Mouse (Mus musculus): ENCODE data around the gene Sult1c1. TPM values are rescaled to one million over a fixed set of nuclear protein-coding genes. Genes with fewer than 3 reads are reported as not detected.
"Not testable (repeated sequence)": the region's sequence is repeated elsewhere in the genome, so short reads cannot be mapped to it uniquely, and the experiment has no call there.

Sult1c1 gene
- 0.10 TPM in 1 of 2 replicates, not detected in the other for polyA plus RNA-seq (2015; fragmentation: Nextera tagmentation; extraction: Ambion mirVana)

DNA sequence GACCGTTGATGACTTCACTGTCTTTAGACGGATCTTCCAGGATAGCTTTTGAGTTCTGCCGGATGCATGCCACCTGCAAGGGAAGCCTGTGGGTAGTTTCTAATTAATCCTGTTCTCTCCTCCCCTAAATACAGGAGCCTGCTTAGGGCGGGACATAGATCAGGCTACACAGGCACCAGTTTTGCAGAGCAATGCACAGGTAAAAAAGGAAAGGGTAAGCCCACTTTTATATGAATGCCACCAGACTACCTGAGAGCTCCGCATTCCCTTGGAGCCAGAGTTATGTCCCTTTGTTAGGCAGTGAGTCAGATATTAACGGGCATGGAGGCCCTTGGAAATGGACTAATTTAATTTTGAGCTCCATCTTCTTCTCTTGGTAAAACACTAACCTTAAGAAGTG lies at the start of gene Sult1c1:
Sult1c1 (minus strand) TSS at position 101 of the 400 bp plus-strand sequence.
- Histone ChIP-seq H3K27me3 (no peaks in the 10 kb centered on the region), H3K9ac (no peak within 1 kb of the TSS), H3K4me2 (no peak within 1 kb of the TSS), H3K9me3 (replicated peaks) (no peaks in the 10 kb centered on the region), H3K36me3 (ENCODE audit: poor library complexity, severe bottlenecking) (no peaks in the 10 kb centered on the region), H3K4me1 (no peaks in the 10 kb centered on the region), H3K27ac (no peak within 1 kb of the TSS), H3K4me3 (no peak within 1 kb of the TSS)
- WGBS = 86% methylated on average over 6 of the region's 6 CpGs
- ATAC-seq = no peak

DNA sequence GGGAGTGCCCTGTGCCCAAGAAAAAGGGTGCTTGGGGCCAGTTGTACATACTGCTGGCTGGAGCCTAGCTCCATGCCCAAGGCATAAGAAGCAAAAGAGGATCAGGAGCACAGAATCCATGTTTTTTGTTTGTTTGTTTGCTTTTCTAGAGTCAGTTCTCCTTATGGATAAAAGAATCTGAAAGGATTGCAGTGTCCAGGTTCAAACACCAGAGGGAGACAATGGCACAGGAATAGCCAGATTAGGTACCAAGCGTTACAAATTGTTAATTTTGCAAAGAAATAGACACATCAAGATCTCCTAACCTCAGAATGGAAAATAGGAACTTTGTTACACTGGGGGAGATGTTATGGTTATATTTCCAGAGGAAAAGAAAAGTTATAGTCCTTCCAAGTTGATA lies 23.7 kb upstream of the Sult1c1 start:
- ATAC-seq = peak; percentile 66
- 6% methylated on average over 1 of the region's 1 CpGs for WGBS
- no peaks in the 10 kb centered on the region for H3K9me3 ChIP-seq (replicated peaks)
- H3K4me3 ChIP-seq = no peak overlapping the region
- no peak overlapping the region for H3K4me2 ChIP-seq
- H3K36me3 ChIP-seq (ENCODE audit: poor library complexity, severe bottlenecking) = no peaks in the 10 kb centered on the region
- no peak overlapping the region for H3K9ac ChIP-seq
- no peaks in the 10 kb centered on the region for H3K4me1 ChIP-seq
- H3K27ac ChIP-seq = no peak overlapping the region
- H3K27me3 ChIP-seq = no peaks in the 10 kb centered on the region

DNA sequence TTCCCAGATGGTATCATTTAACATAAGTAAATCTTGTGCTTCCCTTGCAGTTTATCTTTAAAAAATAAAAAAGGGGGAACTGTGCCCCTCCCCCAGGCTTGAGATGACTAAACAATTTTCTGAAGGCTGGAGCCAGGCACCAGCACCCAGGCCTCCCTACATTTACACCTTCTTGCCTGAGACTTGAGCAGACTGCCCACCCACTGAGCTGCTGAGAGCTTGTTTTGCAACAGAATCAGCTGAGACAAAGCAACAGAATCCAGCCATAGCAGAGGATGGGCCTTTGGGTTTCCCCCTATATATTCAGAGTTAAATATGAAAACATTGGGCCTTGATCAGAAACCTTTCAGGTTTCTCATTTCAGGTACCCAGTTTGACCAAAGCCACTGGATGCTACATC lies 20.7 kb upstream of the Sult1c1 start:
- no peak for ATAC-seq
- Histone ChIP-seq H3K9me3 (replicated peaks) (no peaks in the 10 kb centered on the region), H3K4me1 (no peaks in the 10 kb centered on the region), H3K27ac (no peak overlapping the region), H3K4me2 (no peak overlapping the region), H3K4me3 (no peak overlapping the region), H3K9ac (no peak overlapping the region), H3K27me3 (no peaks in the 10 kb centered on the region), H3K36me3 (ENCODE audit: poor library complexity, severe bottlenecking) (no peaks in the 10 kb centered on the region)

DNA sequence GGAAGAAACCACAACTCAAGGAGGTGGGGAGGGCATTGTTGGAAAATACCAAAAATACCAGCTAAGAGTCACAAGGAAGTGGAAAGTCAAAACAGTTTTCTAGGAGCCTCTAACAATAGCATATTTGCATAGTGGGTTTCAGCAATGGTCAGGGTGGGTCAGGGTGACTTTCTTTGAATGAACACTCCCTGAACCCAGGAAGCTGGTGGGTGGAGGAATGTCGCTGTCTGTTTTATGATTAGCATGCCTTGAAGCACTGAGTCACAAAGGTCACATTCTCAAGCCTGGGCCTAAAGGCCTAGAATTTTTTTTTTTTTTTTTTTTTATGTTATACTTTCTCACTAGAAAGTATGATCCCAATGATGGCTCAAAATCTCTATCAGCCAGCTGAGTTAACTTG lies 20.1 kb upstream of the Sult1c1 start:
- not testable (repeated sequence) for H3K9me3 ChIP-seq (replicated peaks); H3K9ac ChIP-seq; H3K4me1 ChIP-seq; ATAC-seq; H3K4me3 ChIP-seq; H3K27ac ChIP-seq; H3K4me2 ChIP-seq; H3K36me3 ChIP-seq (ENCODE audit: poor library complexity, severe bottlenecking); H3K27me3 ChIP-seq
- 91% methylated on average over 1 of the region's 1 CpGs for WGBS

DNA sequence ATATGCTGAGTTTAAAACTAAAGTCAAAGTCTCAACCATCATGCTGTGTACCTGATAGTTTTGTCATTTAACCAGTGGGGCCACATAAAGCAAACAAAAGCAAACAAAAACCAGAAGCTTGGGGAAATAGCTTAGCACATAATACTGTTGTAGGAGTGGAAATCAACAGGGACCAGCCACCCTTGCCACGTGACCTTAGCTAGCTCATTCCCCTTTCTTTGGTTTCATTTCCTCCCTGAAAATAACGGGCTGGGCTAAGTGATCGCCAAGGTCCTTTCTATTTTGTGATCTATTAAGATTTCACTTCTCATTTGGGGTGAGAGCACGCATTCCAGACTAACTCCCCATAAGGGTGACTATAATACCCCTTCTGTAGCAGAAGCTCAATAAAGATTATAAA lies 13.0 kb upstream of the Sult1c1 start:
- H3K9me3 ChIP-seq (replicated peaks) = no peaks in the 10 kb centered on the region
- no peaks in the 10 kb centered on the region for H3K36me3 ChIP-seq (ENCODE audit: poor library complexity, severe bottlenecking)
- no peak overlapping the region for H3K9ac ChIP-seq
- H3K27ac ChIP-seq = no peak overlapping the region
- no peaks in the 10 kb centered on the region for H3K27me3 ChIP-seq
- no peak overlapping the region for H3K4me2 ChIP-seq
- H3K4me1 ChIP-seq = no peaks in the 10 kb centered on the region
- no peak for ATAC-seq
- 82% methylated on average over 4 of the region's 4 CpGs for WGBS
- no peak overlapping the region for H3K4me3 ChIP-seq

DNA sequence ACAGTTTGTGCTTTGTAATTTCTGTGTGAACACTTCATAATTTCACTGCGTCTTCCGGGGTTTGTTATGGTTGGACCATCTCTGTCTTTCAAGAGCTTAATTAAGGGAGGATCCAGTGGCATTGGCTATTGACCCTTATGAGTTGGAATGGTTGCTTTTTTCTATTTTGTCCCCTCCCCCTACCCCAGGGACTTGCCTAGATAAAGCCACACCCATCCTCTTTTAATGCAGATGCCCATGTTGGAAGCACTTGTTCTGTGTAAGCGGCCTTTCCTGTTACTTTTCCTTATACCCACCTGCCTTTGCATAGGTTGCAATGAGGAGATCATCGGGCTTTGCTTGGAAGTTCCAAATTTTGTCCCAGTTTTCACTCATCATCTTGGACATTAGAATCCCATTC lies 16.9 kb downstream of the Sult1c1 start:
- Histone ChIP-seq H3K27me3 (no peaks in the 10 kb centered on the region), H3K27ac (no peak overlapping the region), H3K4me3 (no peak overlapping the region), H3K9ac (no peak overlapping the region), H3K4me1 (no peaks in the 10 kb centered on the region), H3K9me3 (replicated peaks) (no peaks in the 10 kb centered on the region), H3K4me2 (no peak overlapping the region), H3K36me3 (ENCODE audit: poor library complexity, severe bottlenecking) (no peaks in the 10 kb centered on the region)
- no peak for ATAC-seq
- 80% methylated on average over 4 of the region's 4 CpGs for WGBS

DNA sequence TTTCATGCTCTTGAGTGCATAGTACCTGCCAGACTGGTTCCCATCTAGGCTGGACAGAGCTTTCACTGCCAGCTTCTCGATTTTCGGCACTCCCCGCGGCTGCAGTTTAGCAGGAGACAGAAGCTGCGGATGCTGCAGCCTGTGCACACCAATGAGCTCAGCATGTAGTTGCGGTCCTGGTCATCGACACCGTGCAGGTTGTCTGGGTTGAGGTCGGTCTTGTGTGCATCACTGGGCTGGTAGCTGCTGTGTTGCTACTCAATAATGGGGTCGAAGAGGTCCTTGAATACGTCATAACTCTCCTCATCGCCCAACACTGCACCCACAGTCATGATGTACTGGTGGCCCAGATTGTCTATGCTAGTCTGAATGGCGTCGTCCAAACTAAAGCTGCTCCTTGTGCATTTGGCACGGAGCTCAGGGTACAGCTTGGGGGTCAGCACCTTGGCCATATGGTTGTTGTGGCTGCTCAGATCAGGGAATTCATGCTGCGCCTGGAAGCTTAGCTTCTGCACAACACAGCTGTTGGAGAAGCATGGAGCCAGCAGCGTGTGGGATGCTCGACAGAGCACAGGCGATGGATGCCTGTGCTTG lies 48.8 kb downstream of the Sult1c1 start:
- no peak for ATAC-seq

DNA sequence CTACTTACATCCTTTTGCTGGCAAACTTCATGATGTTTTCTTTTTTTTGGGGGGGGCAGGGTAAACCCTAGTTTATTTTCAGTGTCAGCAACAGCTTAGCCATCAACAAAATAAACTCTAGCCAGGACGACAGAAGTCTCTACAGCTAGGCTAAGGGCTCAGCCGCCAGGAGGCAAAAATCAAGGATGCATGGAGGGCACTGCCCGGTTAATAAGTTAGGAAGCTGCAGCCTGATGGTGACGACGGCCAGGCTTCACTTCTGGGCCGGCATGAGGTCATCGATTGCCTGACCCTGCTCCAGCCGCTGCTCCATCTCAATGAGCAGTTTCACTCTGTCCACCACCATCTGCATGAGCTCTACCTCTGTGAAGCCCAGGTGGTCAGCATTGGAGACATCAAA lies 49.7 kb downstream of the Sult1c1 start:
- WGBS = 92% methylated on average over 8 of the region's 8 CpGs
- no peaks in the 10 kb centered on the region for H3K36me3 ChIP-seq (ENCODE audit: poor library complexity, severe bottlenecking)
- no peaks in the 10 kb centered on the region for H3K27me3 ChIP-seq
- no peak overlapping the region for H3K4me2 ChIP-seq
- no peaks in the 10 kb centered on the region for H3K4me1 ChIP-seq
- H3K4me3 ChIP-seq = no peak overlapping the region
- H3K27ac ChIP-seq = no peak overlapping the region
- 0 out of 2 replicates have a peak, but pooled peaks cover 5% of the 10 kb centered on the region for H3K9me3 ChIP-seq (replicated peaks)
- H3K9ac ChIP-seq = no peak overlapping the region
- ATAC-seq = no peak

More for the DNA sequence above, 48.8 kb downstream of the Sult1c1 start:
- no peaks in the 10 kb centered on the region for H3K4me1 ChIP-seq
- no peak overlapping the region for H3K9ac ChIP-seq
- H3K27me3 ChIP-seq = no peaks in the 10 kb centered on the region
- 0 out of 2 replicates have a peak, but pooled peaks cover 5% of the 10 kb centered on the region for H3K9me3 ChIP-seq (replicated peaks)
- WGBS = 92% methylated on average over 19 of the region's 19 CpGs
- H3K4me3 ChIP-seq = no peak overlapping the region
- no peak overlapping the region for H3K27ac ChIP-seq
- H3K4me2 ChIP-seq = no peak overlapping the region
- no peaks in the 10 kb centered on the region for H3K36me3 ChIP-seq (ENCODE audit: poor library complexity, severe bottlenecking)

Other genes starting within 250 kb of the Sult1c1 start
- gene Sult1c2, start 144.3 kb downstream of the Sult1c1 start, polyA plus RNA-seq (2015; fragmentation: Nextera tagmentation; extraction: Ambion mirVana) = not detected in 2 replicates